Mouse (Mus musculus): ENCODE data around the gene Rhod. TPM values are rescaled to one million over a fixed set of nuclear protein-coding genes. Genes with fewer than 3 reads are reported as not detected.

Gene Rhod
- polyA plus RNA-seq, 1 experiment from 2014 or later, result 6.4 TPM

DNA sequence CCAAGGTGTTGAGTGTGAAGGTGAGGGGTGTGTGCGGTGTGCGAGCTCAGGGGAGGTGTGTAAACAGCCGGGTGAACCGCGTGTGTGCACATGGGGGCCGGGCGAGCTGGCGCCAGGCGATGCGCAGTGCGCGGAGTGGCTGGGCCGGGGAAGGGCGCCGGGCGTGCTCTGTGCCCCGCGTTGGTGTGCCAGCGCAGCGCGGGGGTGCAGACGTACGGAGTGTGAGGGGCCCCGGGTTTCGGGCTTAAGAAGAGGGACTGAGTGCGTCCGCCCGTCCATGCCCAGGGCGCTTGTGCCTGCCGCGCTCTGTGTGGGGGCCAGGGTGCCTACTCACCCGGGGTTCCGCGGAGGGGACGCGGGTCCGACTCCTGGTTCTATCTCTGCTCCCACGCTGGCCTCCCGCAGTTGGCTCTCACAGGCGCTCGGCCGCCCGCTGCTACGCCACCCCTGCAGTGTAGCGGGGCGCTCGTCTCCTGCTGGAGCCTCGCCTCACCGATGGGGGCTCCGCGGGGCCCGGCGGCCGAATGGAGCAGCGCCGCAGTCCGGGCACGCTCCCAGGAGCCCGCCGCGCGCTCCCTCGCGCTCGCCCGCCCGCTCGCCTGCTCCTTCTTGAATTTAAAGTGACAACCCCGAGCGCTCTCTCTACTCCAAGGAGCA, 37.5 kb upstream of the Rhod start:
- H3K9me3 ChIP-seq (ENCODE audit: control insufficient read depth, low read length), result no peaks in the 10 kb centered on the region
- H3K4me1 ChIP-seq (ENCODE audit: control insufficient read depth, insufficient read depth, low read depth, low read length), result peaks cover 9% of the 10 kb centered on the region
- H3K27ac ChIP-seq (ENCODE audit: low read depth, low read length), result peak overlapping the region; percentile 68
- WGBS, result under 1% methylated on average over 45 of the region's 70 CpGs
- no peaks in the 10 kb centered on the region for H3K36me3 ChIP-seq (ENCODE audit: control insufficient read depth, insufficient read depth, low read length)
- ATAC-seq, result peak; percentile 82
- peak overlapping the region; percentile 75 for H3K9ac ChIP-seq (ENCODE audit: low read depth, low read length)
- peak overlapping the region; percentile 98 for H3K4me2 ChIP-seq (ENCODE audit: low read length)
- peaks cover 11% of the 10 kb centered on the region for H3K27me3 ChIP-seq (replicated peaks; ENCODE audit: control insufficient read depth, insufficient read depth, low read length)
- H3K4me3 ChIP-seq (ENCODE audit: low read length), result peak overlapping the region; percentile 67

GRCm38 (mm10) chr19:4475224-4475925, 36.1 kb upstream of the Rhod start:
- 75% methylated on average over 11 of the region's 11 CpGs for WGBS
- no peak overlapping the region; the same call in 1 of the 2 replicates for H3K4me2 ChIP-seq (ENCODE audit: low read length)

DNA sequence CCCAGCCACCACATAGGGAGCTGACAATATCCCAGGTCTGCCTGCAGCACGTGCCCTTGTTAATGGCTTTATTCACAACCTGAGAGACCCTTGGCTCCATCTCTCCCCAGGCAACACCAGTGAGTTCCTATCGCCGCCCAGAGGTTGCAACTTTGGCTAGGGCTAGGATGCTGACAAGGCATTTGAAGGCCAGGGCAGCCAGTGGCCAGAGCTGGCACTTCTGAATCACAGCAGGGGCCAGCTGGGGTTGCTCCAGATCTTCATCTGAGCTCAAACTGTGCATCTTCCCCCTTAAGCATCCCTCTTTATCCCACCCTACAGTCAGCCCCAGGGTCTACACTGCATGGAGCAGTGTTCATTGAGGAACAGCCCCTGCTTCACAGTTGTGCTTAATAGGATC, 35.5 kb upstream of the Rhod start:
- 55% methylated on average over 3 of the region's 3 CpGs for WGBS
- no peaks in the 10 kb centered on the region for H3K9me3 ChIP-seq (ENCODE audit: control insufficient read depth, low read length)
- no peak overlapping the region for H3K4me3 ChIP-seq (ENCODE audit: low read length)
- no peak for ATAC-seq
- H3K4me1 ChIP-seq (ENCODE audit: control insufficient read depth, insufficient read depth, low read depth, low read length), result peaks cover 9% of the 10 kb centered on the region
- H3K9ac ChIP-seq (ENCODE audit: low read depth, low read length), result no peak overlapping the region
- peaks cover 11% of the 10 kb centered on the region for H3K27me3 ChIP-seq (replicated peaks; ENCODE audit: control insufficient read depth, insufficient read depth, low read length)
- H3K4me2 ChIP-seq (ENCODE audit: low read length), result no peak overlapping the region
- no peak overlapping the region for H3K27ac ChIP-seq (ENCODE audit: low read depth, low read length)
- H3K36me3 ChIP-seq (ENCODE audit: control insufficient read depth, insufficient read depth, low read length), result no peaks in the 10 kb centered on the region

More at GRCm38 (mm10) chr19:4475224-4475925, 36.1 kb upstream of the Rhod start:
- no peak overlapping the region for H3K27ac ChIP-seq (ENCODE audit: low read depth, low read length)
- H3K27me3 ChIP-seq (replicated peaks; ENCODE audit: control insufficient read depth, insufficient read depth, low read length), result peaks cover 11% of the 10 kb centered on the region
- H3K4me1 ChIP-seq (ENCODE audit: control insufficient read depth, insufficient read depth, low read depth, low read length), result peaks cover 9% of the 10 kb centered on the region
- ATAC-seq, result no peak
- H3K9me3 ChIP-seq (ENCODE audit: control insufficient read depth, low read length), result no peaks in the 10 kb centered on the region
- H3K4me3 ChIP-seq (ENCODE audit: low read length), result no peak overlapping the region
- H3K9ac ChIP-seq (ENCODE audit: low read depth, low read length), result no peak overlapping the region
- no peaks in the 10 kb centered on the region for H3K36me3 ChIP-seq (ENCODE audit: control insufficient read depth, insufficient read depth, low read length)

DNA sequence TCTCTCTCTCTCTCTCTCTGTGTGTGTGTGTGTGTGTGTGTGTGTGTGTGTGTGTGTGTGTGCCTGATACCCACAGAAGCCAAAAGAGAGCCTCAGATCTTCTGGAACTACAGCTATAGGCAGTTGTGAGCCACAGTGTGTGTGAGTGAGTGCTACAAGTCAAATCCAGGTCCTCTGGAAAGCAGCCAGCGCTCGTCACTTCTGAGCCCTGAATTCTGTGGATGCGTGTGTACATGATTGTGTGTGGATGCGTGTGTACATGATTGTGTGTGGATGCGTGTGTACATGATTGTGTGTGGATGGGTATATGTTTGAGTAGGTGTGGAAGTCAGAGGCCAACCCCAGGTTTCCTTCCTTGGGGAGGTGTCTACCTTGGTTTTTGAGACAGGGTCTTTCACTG, 34.3 kb upstream of the Rhod start:
- peaks cover 11% of the 10 kb centered on the region for H3K27me3 ChIP-seq (replicated peaks; ENCODE audit: control insufficient read depth, insufficient read depth, low read length)
- no peaks in the 10 kb centered on the region for H3K9me3 ChIP-seq (ENCODE audit: control insufficient read depth, low read length)
- H3K4me1 ChIP-seq (ENCODE audit: control insufficient read depth, insufficient read depth, low read depth, low read length), result peaks cover 9% of the 10 kb centered on the region
- no peak overlapping the region for H3K4me3 ChIP-seq (ENCODE audit: low read length)
- no peak overlapping the region for H3K9ac ChIP-seq (ENCODE audit: low read depth, low read length)
- H3K4me2 ChIP-seq (ENCODE audit: low read length), result no peak overlapping the region
- no peak overlapping the region for H3K27ac ChIP-seq (ENCODE audit: low read depth, low read length)
- H3K36me3 ChIP-seq (ENCODE audit: control insufficient read depth, insufficient read depth, low read length), result no peaks in the 10 kb centered on the region
- 90% methylated on average over 5 of the region's 5 CpGs for WGBS
- ATAC-seq, result no peak

- Histone ChIP-seq H3K9ac (ENCODE audit: low read depth, low read length) (no peak overlapping the region), H3K27ac (ENCODE audit: low read depth, low read length) (no peak overlapping the region), H3K27me3 (replicated peaks; ENCODE audit: control insufficient read depth, insufficient read depth, low read length) (no peaks in the 10 kb centered on the region), H3K4me1 (ENCODE audit: control insufficient read depth, insufficient read depth, low read depth, low read length) (no peaks in the 10 kb centered on the region), H3K36me3 (ENCODE audit: control insufficient read depth, insufficient read depth, low read length) (no peaks in the 10 kb centered on the region), H3K9me3 (ENCODE audit: control insufficient read depth, low read length) (no peaks in the 10 kb centered on the region), H3K4me2 (ENCODE audit: low read length) (no peak overlapping the region), H3K4me3 (ENCODE audit: low read length) (no peak overlapping the region)
- ATAC-seq, result no peak
- 31% methylated on average over 5 of the region's 5 CpGs for WGBS
These were observed 29.1 kb upstream of the Rhod start for GRCm38 (mm10) chr19:4468363-4468762.

- WGBS, result 78% methylated on average over 4 of the region's 4 CpGs
- Histone ChIP-seq H3K4me3 (ENCODE audit: low read length) (no peak overlapping the region), H3K36me3 (ENCODE audit: control insufficient read depth, insufficient read depth, low read length) (no peaks in the 10 kb centered on the region), H3K9me3 (ENCODE audit: control insufficient read depth, low read length) (no peaks in the 10 kb centered on the region), H3K9ac (ENCODE audit: low read depth, low read length) (no peak overlapping the region), H3K4me1 (ENCODE audit: control insufficient read depth, insufficient read depth, low read depth, low read length) (no peaks in the 10 kb centered on the region), H3K27ac (ENCODE audit: low read depth, low read length) (no peak overlapping the region), H3K27me3 (replicated peaks; ENCODE audit: control insufficient read depth, insufficient read depth, low read length) (no peaks in the 10 kb centered on the region), H3K4me2 (ENCODE audit: low read length) (no peak overlapping the region)
- no peak for ATAC-seq
These were observed 25.4 kb upstream of the Rhod start for GRCm38 (mm10) chr19:4464666-4465065.

GRCm38 (mm10) chr19:4461981-4462380, 22.7 kb upstream of the Rhod start:
- no peaks in the 10 kb centered on the region for H3K9me3 ChIP-seq (ENCODE audit: control insufficient read depth, low read length)
- H3K4me3 ChIP-seq (ENCODE audit: low read length), result no peak overlapping the region
- 89% methylated on average over 8 of the region's 8 CpGs for WGBS
- H3K4me2 ChIP-seq (ENCODE audit: low read length), result no peak overlapping the region
- no peak overlapping the region for H3K9ac ChIP-seq (ENCODE audit: low read depth, low read length)
- no peak overlapping the region for H3K27ac ChIP-seq (ENCODE audit: low read depth, low read length)
- H3K36me3 ChIP-seq (ENCODE audit: control insufficient read depth, insufficient read depth, low read length), result no peaks in the 10 kb centered on the region
- ATAC-seq, result no peak
- no peaks in the 10 kb centered on the region for H3K27me3 ChIP-seq (replicated peaks; ENCODE audit: control insufficient read depth, insufficient read depth, low read length)
- no peaks in the 10 kb centered on the region for H3K4me1 ChIP-seq (ENCODE audit: control insufficient read depth, insufficient read depth, low read depth, low read length)

- Histone ChIP-seq H3K36me3 (ENCODE audit: control insufficient read depth, insufficient read depth, low read length) (no peaks in the 10 kb centered on the region), H3K9ac (ENCODE audit: low read depth, low read length) (no peak overlapping the region), H3K27me3 (replicated peaks; ENCODE audit: control insufficient read depth, insufficient read depth, low read length) (no peaks in the 10 kb centered on the region), H3K27ac (ENCODE audit: low read depth, low read length) (no peak overlapping the region), H3K4me2 (ENCODE audit: low read length) (no peak overlapping the region), H3K4me1 (ENCODE audit: control insufficient read depth, insufficient read depth, low read depth, low read length) (0 out of 2 replicates have a peak, but pooled peaks cover 3% of the 10 kb centered on the region), H3K4me3 (ENCODE audit: low read length) (no peak overlapping the region), H3K9me3 (ENCODE audit: control insufficient read depth, low read length) (no peaks in the 10 kb centered on the region)
- WGBS, result 12% methylated on average over 11 of the region's 11 CpGs
- ATAC-seq, result no peak
These were observed 17.0 kb upstream of the Rhod start for GRCm38 (mm10) chr19:4456227-4456626.

DNA sequence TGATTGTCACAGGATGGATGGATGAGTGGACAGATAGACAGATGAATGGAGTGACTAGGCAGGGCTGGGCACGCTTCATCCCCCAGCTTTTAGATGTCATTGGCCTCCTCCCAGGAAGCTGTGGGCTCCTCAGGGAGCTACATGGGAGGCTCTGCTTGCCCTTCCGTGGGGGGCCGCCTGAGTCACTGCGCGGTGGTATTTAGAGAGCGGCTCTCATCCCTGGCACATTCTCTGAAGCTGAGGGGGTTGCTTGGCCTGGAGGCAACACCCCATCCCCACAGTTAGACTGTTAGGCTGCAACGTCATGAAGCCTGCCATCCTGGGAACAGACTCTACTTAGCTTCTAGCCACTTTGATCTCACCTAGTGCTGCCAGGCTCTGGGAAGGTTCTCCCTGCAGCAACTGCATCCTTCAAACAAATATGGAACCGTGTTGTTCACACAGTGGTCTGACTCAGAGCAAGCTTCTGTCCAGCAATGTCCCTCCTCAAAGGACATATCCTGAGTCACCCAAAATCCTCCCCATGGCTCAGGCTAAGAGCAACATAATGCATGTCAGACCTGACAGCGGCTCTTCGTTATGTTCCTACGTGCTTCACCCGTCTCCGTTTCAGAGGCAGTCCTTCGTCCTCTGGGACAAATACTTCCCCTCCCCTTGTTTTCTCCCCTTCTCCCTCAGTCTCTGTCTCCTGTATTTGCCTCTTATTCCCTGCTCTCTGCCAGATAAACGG, 16.0 kb upstream of the Rhod start:
- H3K4me2 ChIP-seq (ENCODE audit: low read length), result no peak overlapping the region
- 76% methylated on average over 15 of the region's 15 CpGs for WGBS
- ATAC-seq, result no peak
- H3K36me3 ChIP-seq (ENCODE audit: control insufficient read depth, insufficient read depth, low read length), result no peaks in the 10 kb centered on the region
- H3K9me3 ChIP-seq (ENCODE audit: control insufficient read depth, low read length), result no peaks in the 10 kb centered on the region
- H3K27ac ChIP-seq (ENCODE audit: low read depth, low read length), result no peak overlapping the region
- H3K9ac ChIP-seq (ENCODE audit: low read depth, low read length), result no peak overlapping the region
- H3K4me3 ChIP-seq (ENCODE audit: low read length), result no peak overlapping the region
- H3K27me3 ChIP-seq (replicated peaks; ENCODE audit: control insufficient read depth, insufficient read depth, low read length), result no peaks in the 10 kb centered on the region
- 0 out of 2 replicates have a peak, but pooled peaks cover 3% of the 10 kb centered on the region for H3K4me1 ChIP-seq (ENCODE audit: control insufficient read depth, insufficient read depth, low read depth, low read length)
